Mouse (Mus musculus) adrenal gland, postnatal 14 days (tissue): ENCODE results near the gene Mettl13. TPM values are rescaled to one million over a fixed set of nuclear protein-coding genes. Genes with fewer than 3 reads are reported as not detected.

Source experiments
- DNase-seq: peaks from one replicate; pipeline ENCODE4 v3.0.0; 2021; ENCODE audit warnings: mixed read lengths
- long read RNA-seq, 2 experiments: library from polyadenylated mRNA; stranded (forward); transcript quantifications; one replicate each; pipeline ENCODE4 v2.0.0; 2021
- total RNA-seq: library from RNA; stranded (reverse); gene quantifications from 2 replicates; pipeline ENCODE4 v1.2.3, GENCODE M21; 2021

Mettl13 gene
- 16.8 and 17.3 TPM in 2 replicates for total RNA-seq
- long read RNA-seq, experiment 1, full-length matches to known transcripts, result 20 of 28 reads
- long read RNA-seq, experiment 1, partial matches to known transcripts, result 4 of 28 reads
- long read RNA-seq, experiment 1, other reads (novel, unspliced or antisense), result 4 of 28 reads
- long read RNA-seq, experiment 2, full-length matches to known transcripts, result 18 of 21 reads
- long read RNA-seq, experiment 2, partial matches to known transcripts, result 2 of 21 reads
- long read RNA-seq, experiment 2, other reads (novel, unspliced or antisense), result 1 of 21 reads

DNA sequence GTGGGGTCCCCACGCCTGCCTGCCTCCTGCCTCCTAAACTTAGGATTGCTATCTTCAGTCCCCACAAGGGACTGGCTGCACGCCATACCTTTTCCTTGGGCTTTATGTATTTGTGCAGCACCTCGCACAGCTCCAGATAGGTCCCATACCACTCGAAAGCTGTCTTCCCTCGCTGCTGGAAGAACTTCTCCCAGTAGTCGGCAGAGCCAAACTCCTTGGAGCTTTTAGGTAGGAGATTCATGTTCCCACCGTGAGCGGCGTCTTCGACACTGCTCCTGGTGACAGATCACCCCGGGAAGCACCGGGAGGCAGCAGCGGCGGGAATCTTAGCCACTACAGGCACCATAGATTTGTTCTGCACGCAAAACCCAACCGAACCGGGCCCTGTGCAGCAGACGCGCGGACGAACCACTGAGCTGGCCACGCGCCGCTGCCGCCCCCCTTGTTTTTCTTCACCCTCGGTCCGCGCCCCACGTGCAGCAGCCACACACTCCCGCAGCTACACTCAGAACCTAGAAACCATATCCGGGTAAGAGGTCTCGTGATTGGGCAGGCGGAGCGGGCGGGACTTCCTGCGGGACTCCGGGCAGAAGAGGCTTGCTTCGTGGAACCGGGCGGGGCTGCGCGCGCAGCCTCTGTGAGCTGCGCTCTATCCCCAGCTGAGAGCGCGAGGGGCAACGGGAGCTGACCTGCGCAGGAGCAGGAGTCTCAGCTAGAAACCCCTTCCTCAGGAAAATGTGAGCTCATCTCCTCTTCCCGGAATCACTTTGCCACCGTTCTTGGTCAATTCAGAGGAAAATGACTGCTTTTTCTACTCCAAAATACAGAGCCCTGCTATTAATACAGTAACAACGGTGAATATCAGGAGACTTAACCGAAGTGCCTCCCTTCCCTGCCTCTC lies at the start of gene Mettl13:
TSS of gene Mettl13 (minus strand) at position 536 of the 901 bp plus-strand sequence.
- DNase-seq, result peak; percentile 95

DNA sequence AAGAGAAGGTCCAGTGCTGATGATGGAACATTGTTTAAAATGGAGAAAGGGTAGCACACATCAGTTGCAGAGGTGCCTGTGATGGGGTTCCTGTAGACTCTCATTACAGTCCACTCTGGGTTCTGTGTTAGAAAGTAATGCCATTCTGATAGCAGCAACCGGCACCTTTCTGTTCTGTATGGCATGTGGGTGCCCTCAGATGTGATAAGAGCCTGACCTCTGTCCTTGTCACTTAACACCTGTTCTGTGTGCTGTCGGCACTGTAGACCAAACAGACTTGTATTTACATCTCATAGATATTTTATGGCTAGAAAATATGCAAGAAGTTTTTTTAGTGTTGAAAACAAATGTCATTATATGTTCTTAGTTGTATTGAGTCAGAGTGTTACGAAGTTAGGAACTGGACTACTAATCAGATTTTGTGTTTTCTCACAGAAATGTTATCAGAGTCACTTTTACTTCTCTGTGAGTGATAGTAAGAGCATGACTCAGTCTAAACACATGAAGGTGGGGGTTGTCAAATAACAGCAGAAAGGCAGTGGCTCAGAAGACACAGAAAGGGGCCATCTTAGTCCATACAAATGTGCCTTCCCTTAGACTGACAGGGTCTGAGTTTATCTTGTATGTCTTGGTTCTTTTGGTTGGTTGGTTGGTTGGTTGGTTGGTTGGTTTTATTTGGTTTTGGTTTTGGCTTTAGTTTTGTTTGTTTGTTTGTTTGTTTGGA lies 49.2 kb upstream of the Mettl13 start:
- no peak for DNase-seq

- DNase-seq, result no peak
These were observed 42.2 kb upstream of the Mettl13 start for GRCm38 (mm10) chr1:162590415-162590997.

- DNase-seq, result peak; percentile 11
These were observed 41.1 kb upstream of the Mettl13 start for GRCm38 (mm10) chr1:162589443-162589842.

DNA sequence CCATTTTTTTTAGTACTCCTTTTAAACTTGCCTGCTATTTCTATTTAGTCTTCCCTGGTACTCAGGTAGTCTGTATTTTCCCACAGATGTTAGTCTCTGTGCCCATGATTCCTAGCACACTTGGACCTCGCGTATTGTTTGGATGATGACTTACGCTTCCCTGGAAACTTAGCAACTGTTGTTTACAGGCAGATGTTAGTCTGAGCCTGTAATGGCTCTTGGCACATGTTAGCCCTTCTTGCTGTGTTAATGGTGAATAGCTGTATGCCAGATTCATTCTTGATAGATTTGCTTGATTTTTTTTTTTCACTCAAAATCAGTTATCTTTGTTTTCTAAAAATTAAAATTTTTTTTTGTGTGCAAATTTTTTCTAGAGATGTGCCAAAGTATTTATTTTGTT lies 40.3 kb upstream of the Mettl13 start:
- no peak for DNase-seq

GRCm38 (mm10) chr1:162586282-162586681 lies 37.9 kb upstream of the Mettl13 start:
- no peak for DNase-seq

DNA sequence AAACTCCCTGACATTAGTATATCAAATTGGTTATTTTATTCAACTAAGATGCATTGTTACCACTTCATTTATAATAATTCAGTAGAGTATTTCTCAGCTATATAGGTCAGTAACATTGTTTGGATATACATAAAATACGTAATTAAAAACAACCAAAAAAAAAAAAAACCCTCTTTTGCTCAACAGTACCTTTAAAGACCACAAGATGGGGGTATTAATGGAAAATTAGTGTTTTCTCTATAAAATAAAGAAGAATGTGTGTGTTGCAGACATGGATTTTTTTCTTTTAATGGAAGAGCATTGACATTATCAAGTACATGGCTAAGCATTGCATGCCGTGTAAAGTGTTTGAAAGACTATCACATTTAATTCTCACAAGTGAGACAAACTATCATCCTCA lies 34.5 kb upstream of the Mettl13 start:
- DNase-seq, result no peak

- no peak for DNase-seq
These were observed 26.7 kb upstream of the Mettl13 start for GRCm38 (mm10) chr1:162575098-162575497.

DNA sequence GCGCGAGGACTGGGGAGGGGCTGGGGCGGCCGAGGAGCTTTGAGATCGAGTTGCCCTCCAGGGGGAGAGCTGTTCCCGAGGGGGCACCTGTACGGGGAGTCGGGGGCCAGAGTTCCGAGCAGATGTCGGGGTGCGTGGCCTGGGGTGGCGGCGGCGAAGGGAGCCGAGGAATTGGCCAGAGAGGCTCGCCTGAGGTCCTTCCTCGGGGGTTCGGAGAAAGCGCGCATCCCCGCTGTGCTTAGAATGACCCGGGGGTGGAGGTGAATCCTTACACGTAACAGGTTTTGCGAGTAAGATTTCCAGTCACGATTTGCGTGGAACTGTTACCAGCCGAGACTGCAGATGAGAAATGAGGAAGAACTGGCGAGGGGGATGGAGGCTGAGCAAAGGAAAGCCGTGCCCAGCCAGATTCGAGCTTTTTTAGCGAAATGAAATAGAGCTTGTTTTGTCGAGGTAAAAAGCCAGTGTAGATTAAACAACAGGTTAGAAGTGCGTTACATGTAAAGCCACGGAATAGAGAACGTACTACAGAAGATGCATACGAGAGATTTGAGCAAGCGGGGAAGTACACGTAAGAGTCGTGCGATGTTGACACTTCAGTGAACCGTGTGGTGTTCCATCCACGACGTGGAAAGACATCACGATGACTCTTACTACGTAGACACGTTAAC lies 22.7 kb upstream of the Mettl13 start:
- DNase-seq, result peak; percentile 36

DNA sequence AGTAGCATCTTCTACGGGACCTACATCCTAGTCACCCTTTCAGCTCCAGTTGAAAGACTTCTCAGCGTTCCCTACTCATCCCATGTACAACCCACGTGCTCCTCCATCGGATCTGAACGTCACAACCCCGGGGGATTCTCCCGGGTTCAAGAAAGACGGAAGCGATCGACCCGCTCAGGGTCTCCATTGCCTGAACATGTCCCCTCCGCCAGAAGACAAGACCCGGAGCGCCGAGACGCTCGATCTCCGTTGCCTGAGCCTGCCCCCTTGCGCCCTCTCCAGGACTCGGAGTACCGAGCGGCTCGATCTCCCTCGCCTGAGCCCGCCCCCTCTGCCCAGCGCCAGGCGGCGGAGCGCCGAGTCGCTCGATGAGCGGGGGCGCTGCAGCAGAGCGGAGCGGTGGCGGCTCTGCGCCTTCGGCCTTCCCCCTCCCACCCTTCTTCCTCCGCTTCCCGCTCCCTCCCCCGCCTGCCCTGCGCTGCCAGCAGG lies 22.0 kb upstream of the Mettl13 start, which contains the start of gene Vamp4:
TSS of gene Vamp4 (plus strand) at position 256 of the 489 bp plus-strand sequence.
- DNase-seq, result peak; percentile 97

DNA sequence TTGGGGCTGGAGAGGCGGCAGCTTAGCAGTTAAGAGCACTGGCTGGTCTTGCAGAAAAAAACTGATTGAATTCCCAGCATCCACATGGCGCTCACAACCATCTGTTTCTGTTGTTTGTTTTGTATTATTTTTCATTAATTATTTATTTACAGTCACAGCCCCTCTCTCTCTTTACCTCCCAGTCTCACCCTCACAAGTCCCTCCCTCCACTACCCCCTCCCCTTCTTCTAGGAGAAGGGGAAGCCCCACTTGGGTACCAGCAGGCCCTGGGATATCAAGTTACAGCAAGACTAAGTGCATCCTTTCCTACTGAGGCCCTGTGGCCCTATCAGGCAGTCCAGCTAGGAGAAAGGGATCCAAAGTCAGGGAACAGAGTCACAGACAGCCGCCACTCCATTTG lies 19.0 kb upstream of the Mettl13 start:
- no peak for DNase-seq

DNA sequence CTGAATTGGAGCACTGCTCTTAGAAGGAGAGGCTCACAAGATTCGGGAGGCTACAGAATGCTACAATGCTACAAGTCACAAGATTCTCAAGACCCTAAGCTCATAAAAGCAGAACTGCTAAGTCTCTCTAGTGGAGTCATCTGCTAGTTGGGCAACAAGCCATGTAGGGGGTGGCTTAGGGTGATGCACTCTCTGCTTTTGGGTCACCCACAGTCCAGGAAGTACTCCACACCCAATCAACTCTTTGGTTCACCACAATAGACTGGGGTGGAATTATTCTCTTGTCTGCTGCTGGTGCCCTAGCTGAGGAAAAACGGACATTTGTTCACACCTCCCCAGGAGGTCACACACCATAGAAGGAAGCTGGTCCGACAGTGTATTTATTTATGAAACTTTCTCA lies 16.6 kb upstream of the Mettl13 start:
- DNase-seq, result peak; percentile 30

DNA sequence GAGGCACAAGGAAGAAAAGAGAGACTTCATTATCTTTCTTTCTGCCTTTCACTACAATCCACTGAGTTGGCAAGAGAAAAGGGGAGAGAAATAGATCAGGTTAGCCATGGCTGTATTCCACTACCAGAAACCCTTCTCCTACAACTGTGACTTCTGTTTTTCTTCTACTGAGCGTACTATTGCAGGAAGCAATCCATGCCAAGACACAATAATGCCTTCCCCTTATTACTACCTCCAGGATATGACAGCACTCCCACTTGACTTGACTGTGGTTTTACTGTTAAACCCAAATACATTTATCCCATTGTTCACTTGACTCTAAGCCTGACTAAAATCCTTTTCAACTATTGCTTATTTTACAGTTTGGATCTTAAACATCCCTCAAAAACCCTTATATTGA lies 14.9 kb upstream of the Mettl13 start:
- no peak for DNase-seq

- DNase-seq, result no peak
These were observed 5.8 kb upstream of the Mettl13 start for GRCm38 (mm10) chr1:162554193-162554592.

DNA sequence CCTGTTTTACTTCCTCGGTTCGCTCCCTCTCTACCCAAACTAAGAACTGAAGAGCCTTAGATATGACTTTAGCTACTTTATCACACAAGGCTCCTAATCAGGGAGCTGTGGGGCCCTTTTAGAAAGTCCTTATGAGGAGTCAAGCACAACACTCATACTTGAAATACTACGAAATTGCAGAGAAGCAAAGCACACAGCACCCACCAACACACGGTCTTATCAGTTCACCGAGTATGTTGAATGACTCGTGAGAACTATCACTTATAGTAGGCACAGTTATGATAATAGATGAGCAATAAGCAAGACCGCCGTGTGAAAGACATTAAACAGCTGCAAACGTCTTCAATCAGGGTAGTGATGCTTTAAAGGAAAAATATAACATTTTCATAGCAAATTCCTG lies 4.6 kb upstream of the Mettl13 start:
- DNase-seq, result no peak

GRCm38 (mm10) chr1:162549615-162550283 lies 1.4 kb upstream of the Mettl13 start:
- DNase-seq, result no peak

GRCm38 (mm10) chr1:162548917-162549613 lies 714 bp upstream of the Mettl13 start:
- no peak for DNase-seq

DNA sequence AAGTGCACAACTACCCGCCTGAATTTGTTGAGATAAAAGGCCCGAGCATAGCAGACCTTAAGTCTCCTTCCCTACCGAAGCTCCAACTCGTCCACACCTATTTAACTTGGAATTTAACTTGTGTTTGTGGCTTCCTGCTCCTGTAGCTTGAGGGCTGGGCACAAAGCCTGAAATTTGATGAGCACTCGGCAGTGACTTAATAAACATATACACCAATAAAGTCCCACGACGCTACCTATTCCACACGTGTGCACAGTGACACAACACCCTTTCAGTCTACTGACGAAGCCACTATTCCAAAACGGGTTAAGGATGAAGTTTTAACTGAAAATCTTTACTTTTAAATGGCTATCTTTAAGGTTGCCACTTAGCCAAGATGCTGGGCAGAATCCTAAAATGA lies 744 bp downstream of the Mettl13 start:
- no peak for DNase-seq

GRCm38 (mm10) chr1:162543231-162543630 lies 5.1 kb downstream of the Mettl13 start:
- DNase-seq, result no peak
